Mouse (Mus musculus) spleen, adult 10 weeks (tissue): Measurements from ENCODE around the gene Gm5941. TPM values are rescaled to one million over a fixed set of nuclear protein-coding genes. Genes with fewer than 3 reads are reported as not detected.

Source experiments
- polyA plus RNA-seq: library from polyadenylated mRNA; stranded (reverse); fragments of 350-450 nt; fragmentation: Illumina TruSeq; extraction: RNeasy Lipid Tissue Mini Kit (QIAGEN cat#74804); gene quantifications from one replicate; pipeline ENCODE4 v1.2.3, GENCODE M21; 2015; ENCODE audit warnings: low replicate concordance; ENCODE audit not compliant: insufficient read depth

Gm5941 gene
- polyA plus RNA-seq: not detected

DNA sequence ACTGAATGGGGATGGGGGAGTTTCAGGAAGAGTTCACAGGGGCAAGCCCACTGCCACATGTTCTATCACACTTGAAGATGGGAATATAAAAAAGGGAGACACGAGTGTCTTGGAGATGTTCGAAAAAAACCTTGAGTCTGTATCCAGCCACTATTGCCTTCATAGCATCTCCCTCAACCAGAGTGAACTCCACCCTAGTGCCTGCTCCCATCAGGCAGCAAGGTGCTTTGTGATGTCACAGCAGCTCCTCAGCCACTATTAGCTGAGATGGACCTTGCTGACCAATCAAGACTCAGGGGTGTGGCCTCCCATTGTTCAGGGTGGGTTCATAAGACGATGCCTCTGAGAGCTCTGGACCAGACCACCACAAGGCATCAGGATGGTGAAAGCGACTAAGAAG is at the start of gene Gm5941:
Gm5941 (plus strand) TSS at position 301 of the 400 bp plus-strand sequence.

Other genes with a start within 250 kb of the Gm5941 start
- not detected for gene Mageb18, start 109.6 kb downstream of the Gm5941 start, polyA plus RNA-seq